Mouse (Mus musculus): Measurements from ENCODE around the gene Ntf3. TPM values are rescaled to one million over a fixed set of nuclear protein-coding genes. Genes with fewer than 3 reads are reported as not detected.

Gene Ntf3
- total and polyA plus RNA-seq, 2 experiments from 2014 or later: 14.1 to 14.4 TPM

DNA sequence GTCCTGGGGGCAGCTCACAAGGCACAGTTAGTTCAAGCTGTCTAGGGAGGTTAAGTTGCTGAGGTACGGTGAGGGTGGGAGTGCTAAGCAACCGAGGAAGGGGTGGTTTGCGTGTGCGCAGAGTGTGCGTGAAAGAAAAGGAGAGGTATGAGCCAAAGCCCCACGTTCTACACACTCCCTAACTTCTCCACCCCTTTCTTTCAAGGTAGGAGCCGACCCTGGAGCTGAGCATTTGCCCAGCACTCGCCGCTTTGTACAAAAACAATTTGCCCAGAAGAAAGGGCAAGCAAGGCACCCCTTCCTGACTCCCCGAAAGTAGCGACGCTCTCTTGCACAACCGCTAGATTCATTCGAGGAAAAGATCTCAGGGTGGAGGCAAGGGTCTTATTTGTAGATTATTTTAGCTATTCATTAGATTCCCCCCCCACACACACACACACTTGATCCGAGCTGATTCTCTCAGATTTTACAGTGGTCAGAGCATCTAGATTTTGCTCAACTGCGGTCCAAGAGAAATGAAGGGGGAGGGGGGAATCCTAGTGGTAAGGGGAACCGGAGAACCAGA lies 1.0 kb downstream of the Ntf3 start:
- no peak for ATAC-seq
- Histone ChIP-seq H3K4me3 (ENCODE audit: low read depth, low read length) (peak overlapping the region; percentile 9), H3K9me3 (ENCODE audit: low read length) (no peaks in the 10 kb centered on the region), H3K36me3 (ENCODE audit: insufficient read depth) (no peaks in the 10 kb centered on the region), H3K9ac (no peak overlapping the region), H3K27me3 (ENCODE audit: insufficient read depth, low read length) (peaks cover 49% of the 10 kb centered on the region), H3K4me1 (ENCODE audit: insufficient read depth) (peaks cover 17% of the 10 kb centered on the region), H3K27ac (ENCODE audit: low read depth, low read length) (no peak overlapping the region), H3K4me2 (ENCODE audit: low read depth) (0 out of 2 replicates have a peak overlapping the region, but pooled peaks have one; percentile 65)
- TF ChIP-seq CTCF (IDR thresholded peaks at IDR 0.05; ENCODE audit: low read depth): no peak
- no peak for DNase-seq
- 9% methylated on average over 17 of the region's 17 CpGs for WGBS

DNA sequence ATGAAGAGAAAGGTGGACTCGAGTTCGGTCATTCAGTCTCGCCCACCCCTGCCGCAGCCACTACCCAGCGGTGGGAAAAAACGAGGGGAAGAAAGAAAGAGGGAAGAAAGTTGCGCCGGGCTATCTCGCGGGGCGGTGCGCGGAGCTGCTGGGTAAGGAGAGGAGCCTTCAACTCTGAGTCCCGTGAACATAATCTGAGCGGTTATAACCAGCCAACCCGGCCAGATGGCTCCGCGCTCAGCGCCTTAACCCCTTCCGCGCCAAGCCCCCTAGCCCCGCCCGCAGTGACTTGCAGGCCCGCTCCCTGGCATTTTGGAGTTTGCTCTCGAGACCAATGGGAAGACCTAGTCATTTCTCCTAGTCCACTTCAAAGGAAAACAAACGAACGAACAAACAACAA lies 1.9 kb downstream of the Ntf3 start:
- peaks cover 17% of the 10 kb centered on the region for H3K4me1 ChIP-seq (ENCODE audit: insufficient read depth)
- H3K4me2 ChIP-seq (ENCODE audit: low read depth): peak overlapping the region; percentile 65
- no peaks in the 10 kb centered on the region for H3K9me3 ChIP-seq (ENCODE audit: low read length)
- H3K4me3 ChIP-seq (ENCODE audit: low read depth, low read length): peak overlapping the region; percentile 35
- no peak overlapping the region for H3K27ac ChIP-seq (ENCODE audit: low read depth, low read length)
- ATAC-seq (peak; percentile 45; the same call in 1 of the 2 replicates), DNase-seq (peak; percentile 45)
- no peak for TF ChIP-seq CTCF (IDR thresholded peaks at IDR 0.05; ENCODE audit: low read depth)
- H3K27me3 ChIP-seq (ENCODE audit: insufficient read depth, low read length): peaks cover 49% of the 10 kb centered on the region
- WGBS: 1% methylated on average over 25 of the region's 27 CpGs
- no peaks in the 10 kb centered on the region for H3K36me3 ChIP-seq (ENCODE audit: insufficient read depth)
- no peak overlapping the region for H3K9ac ChIP-seq

DNA sequence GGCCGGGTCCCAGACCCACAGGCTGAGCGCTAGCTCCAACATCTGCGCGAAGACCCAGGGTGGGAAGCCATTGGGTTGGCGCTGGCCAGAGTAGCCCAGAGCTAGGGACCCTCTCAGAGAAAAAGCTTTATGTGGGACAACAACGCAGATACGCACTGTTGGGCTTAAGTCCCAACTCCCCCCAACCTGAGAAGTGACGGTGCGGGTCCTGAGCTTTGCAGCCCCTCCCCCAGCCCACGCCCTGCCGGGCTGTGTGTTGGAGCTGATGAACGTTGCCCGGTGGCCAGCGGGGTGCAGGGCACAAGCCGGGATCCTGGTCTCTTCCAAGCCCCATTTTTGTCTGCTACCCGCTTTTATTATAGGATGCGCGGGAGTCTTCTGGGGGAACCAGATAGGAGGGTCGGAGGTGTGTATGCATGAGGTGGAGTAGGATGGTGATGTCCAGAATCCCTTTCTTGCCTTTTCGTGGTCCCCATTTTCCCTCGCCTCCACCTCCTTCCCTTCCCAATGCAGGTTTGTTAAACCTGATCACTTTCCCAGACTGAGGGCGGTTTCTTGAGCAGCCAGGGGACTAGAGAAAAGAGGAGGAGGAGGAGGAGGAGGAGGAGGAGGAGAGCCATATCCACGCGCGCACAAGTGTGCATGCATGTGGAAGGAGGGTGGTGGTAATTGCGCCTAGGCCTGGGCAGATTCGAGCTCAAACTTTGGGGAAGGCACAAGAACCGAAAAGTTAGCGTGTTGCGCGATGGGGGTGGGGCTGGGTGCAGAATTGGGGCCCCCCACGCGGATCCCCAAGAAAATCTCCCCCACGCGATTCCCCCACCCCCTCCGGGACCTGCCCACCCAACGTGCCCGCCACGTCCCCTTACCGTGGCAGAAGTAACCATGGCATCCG lies 2.6 kb downstream of the Ntf3 start:
- no peak for TF ChIP-seq CTCF (IDR thresholded peaks at IDR 0.05; ENCODE audit: low read depth)
- Histone ChIP-seq H3K4me2 (ENCODE audit: low read depth) (peak overlapping the region; percentile 65), H3K9me3 (ENCODE audit: low read length) (no peaks in the 10 kb centered on the region), H3K27me3 (ENCODE audit: insufficient read depth, low read length) (peaks cover 49% of the 10 kb centered on the region), H3K4me3 (ENCODE audit: low read depth, low read length) (peak overlapping the region; percentile 35), H3K27ac (ENCODE audit: low read depth, low read length) (no peak overlapping the region), H3K9ac (peak overlapping the region; percentile 39; the same call in 1 of the 2 replicates), H3K36me3 (ENCODE audit: insufficient read depth) (no peaks in the 10 kb centered on the region), H3K4me1 (ENCODE audit: insufficient read depth) (peaks cover 17% of the 10 kb centered on the region)
- WGBS: under 1% methylated on average over 41 of the region's 41 CpGs
- ATAC-seq (no peak), DNase-seq (no peak)

DNA sequence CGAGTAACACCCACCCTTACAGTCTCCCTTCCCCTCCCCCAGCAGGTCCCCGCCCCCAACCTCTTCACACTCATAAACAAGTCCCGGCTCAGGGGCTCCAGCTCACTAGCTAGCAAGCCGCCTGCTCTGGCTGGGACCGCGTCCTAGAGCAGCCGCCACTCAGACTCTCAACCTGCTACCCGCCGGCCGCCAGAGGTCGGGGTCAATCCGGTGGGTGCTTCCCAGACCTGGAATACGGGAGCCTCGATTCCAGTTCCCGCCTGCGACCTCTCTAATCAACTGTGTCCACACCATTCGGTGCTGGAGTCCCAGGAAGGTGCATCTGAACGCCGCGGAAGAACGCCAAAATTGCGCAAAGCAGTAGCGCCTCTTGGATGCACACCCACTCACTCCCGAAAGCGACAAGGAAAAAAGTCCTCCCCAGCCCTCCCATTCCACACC lies 3.5 kb downstream of the Ntf3 start:
- H3K9ac ChIP-seq: peak overlapping the region; percentile 39
- peak overlapping the region; percentile 35 for H3K4me3 ChIP-seq (ENCODE audit: low read depth, low read length)
- no peaks in the 10 kb centered on the region for H3K9me3 ChIP-seq (ENCODE audit: low read length)
- peaks cover 49% of the 10 kb centered on the region for H3K27me3 ChIP-seq (ENCODE audit: insufficient read depth, low read length)
- ATAC-seq: peak; percentile 36
- TF ChIP-seq CTCF (IDR thresholded peaks at IDR 0.05; ENCODE audit: low read depth): no peak
- peaks cover 17% of the 10 kb centered on the region for H3K4me1 ChIP-seq (ENCODE audit: insufficient read depth)
- WGBS: under 1% methylated on average over 25 of the region's 25 CpGs
- peak overlapping the region; percentile 65 for H3K4me2 ChIP-seq (ENCODE audit: low read depth)
- DNase-seq: peak; percentile 51
- H3K27ac ChIP-seq (ENCODE audit: low read depth, low read length): no peak overlapping the region
- H3K36me3 ChIP-seq (ENCODE audit: insufficient read depth): no peaks in the 10 kb centered on the region

DNA sequence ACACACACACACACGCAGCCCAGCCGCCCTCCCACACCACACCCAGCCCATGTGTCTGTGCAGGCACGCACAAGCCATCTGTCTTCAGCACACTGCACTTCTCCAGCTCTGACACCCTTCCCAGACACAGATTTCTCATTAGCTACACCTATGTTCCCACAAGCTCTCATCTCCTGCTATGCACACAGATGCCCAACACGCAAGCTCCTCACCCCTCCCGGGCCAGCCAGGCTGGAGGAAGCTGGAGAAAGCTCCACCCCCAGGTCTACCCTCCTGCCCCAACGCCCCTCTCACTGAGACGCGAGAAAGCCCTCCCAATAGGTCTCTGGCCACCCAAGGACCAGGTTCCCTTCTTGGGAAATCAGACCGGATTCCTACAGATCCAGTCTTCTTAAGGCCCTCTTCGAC lies 4.4 kb downstream of the Ntf3 start:
- no peak overlapping the region for H3K27ac ChIP-seq (ENCODE audit: low read depth, low read length)
- ATAC-seq: peak; percentile 23; the same call in 1 of the 2 replicates
- H3K27me3 ChIP-seq (ENCODE audit: insufficient read depth, low read length): peaks cover 49% of the 10 kb centered on the region
- TF ChIP-seq CTCF (IDR thresholded peaks at IDR 0.05; ENCODE audit: low read depth): no peak
- no peak overlapping the region for H3K9ac ChIP-seq
- 12% methylated on average over 10 of the region's 10 CpGs for WGBS
- peaks cover 17% of the 10 kb centered on the region for H3K4me1 ChIP-seq (ENCODE audit: insufficient read depth)
- no peaks in the 10 kb centered on the region for H3K36me3 ChIP-seq (ENCODE audit: insufficient read depth)
- H3K4me3 ChIP-seq (ENCODE audit: low read depth, low read length): peak overlapping the region; percentile 35
- no peak for DNase-seq
- H3K4me2 ChIP-seq (ENCODE audit: low read depth): peak overlapping the region; percentile 65
- no peaks in the 10 kb centered on the region for H3K9me3 ChIP-seq (ENCODE audit: low read length)

DNA sequence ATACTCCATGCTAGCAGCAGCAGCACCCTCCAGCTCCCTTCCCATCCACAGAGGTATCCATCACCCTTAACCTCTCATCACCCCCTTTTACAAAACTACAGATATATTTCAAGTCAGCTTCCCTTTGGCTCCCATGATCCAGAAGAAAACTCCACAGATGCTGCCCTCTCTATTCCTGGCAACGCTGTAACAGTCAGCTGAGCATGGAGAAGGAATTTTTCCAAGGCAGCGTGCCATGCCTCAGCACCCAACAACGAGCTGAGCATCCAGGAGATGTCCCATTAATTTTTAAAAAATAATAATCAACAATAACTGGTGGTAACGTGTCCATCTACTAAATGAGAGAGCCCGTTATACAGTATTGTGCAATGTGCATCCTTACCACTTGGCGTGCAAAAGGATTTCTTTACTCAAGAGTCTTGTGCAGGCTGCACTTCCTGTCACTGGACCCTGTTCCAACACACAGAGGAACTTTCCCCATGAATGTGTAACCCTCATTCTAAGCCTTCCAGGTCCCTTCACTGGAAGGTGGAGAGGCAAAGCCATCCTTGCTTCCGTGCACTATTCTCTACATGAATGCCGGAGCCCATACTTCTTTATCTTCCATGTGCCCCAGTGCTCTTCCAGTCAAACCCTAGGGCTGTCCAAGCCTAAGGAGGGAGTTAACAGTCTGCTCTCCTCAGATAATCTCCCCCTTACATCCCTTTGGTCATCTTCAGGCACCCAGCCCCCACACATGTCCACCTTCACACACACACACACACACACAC lies 5.0 kb downstream of the Ntf3 start:
- Histone ChIP-seq H3K36me3 (ENCODE audit: insufficient read depth) (no peaks in the 10 kb centered on the region), H3K9me3 (ENCODE audit: low read length) (no peaks in the 10 kb centered on the region), H3K4me2 (ENCODE audit: low read depth) (peak overlapping the region; percentile 65), H3K4me1 (ENCODE audit: insufficient read depth) (peaks cover 17% of the 10 kb centered on the region), H3K27me3 (ENCODE audit: insufficient read depth, low read length) (peaks cover 46% of the 10 kb centered on the region), H3K4me3 (ENCODE audit: low read depth, low read length) (no peak overlapping the region; the same call in 1 of the 2 replicates), H3K27ac (ENCODE audit: low read depth, low read length) (no peak overlapping the region), H3K9ac (no peak overlapping the region)
- ATAC-seq (no peak), DNase-seq (no peak)
- TF ChIP-seq CTCF (IDR thresholded peaks at IDR 0.05; ENCODE audit: low read depth): peak; percentile 41
- 41% methylated on average over 8 of the region's 8 CpGs for WGBS

Data from forebrain, postnatal 0 days (tissue).